Mouse (Mus musculus) liver, adult 2 months (tissue): ENCODE measurements around the gene Tshz3. TPM values are rescaled to one million over a fixed set of nuclear protein-coding genes. Genes with fewer than 3 reads are reported as not detected.
A peak's percentile ranks its signal among the peaks of the same experiment; 100 is the strongest.

Experiments
- DNase-seq: peaks from one replicate; pipeline ENCODE4 v3.0.0-alpha.2; 2011; ENCODE audit warnings: low read depth, low spot score; ENCODE audit errors: extremely low read depth
- H3K27ac ChIP-seq: fragments of 200-500 bp; replicated peaks from 2 replicates; pipeline ENCODE4 v1.5.1; 2012; ENCODE audit warnings: low read depth, mild to moderate bottlenecking, control low read depth, inconsistent platforms, low read length; ENCODE audit not compliant: insufficient read depth
- H3K27me3 ChIP-seq: fragments of 200-500 bp; 2 replicates; pipeline ENCODE4 v1.6.1; 2012; ENCODE audit warnings: mild to moderate bottlenecking, moderate library complexity, low read length, inconsistent platforms; ENCODE audit not compliant: control insufficient read depth, insufficient read depth
- H3K36me3 ChIP-seq: fragments of 200-500 bp; 2 replicates; pipeline ENCODE4 v1.6.1; 2012; ENCODE audit warnings: low read length, inconsistent platforms; ENCODE audit not compliant: control insufficient read depth, insufficient read depth
- H3K4me1 ChIP-seq: fragments of 200-500 bp; 2 replicates; pipeline ENCODE4 v1.6.1; 2011; ENCODE audit warnings: low read length; ENCODE audit not compliant: control insufficient read depth, insufficient read depth
- H3K4me3 ChIP-seq: fragments of 200-500 bp; 2 replicates; pipeline ENCODE4 v1.5.1; 2011; ENCODE audit warnings: low read depth, mild to moderate bottlenecking, control low read depth, low read length, moderate library complexity; ENCODE audit not compliant: insufficient read depth
- H3K79me2 ChIP-seq: fragments of 200-500 bp; 2 replicates; pipeline ENCODE4 v1.6.1; 2012; ENCODE audit warnings: inconsistent platforms, mild to moderate bottlenecking, low read length, moderate library complexity; ENCODE audit not compliant: control insufficient read depth, insufficient read depth
- H3K9ac ChIP-seq: fragments of 200-500 bp; 2 replicates; pipeline ENCODE4 v1.6.1; 2012; ENCODE audit warnings: low read depth, mild to moderate bottlenecking, control low read depth, inconsistent platforms, low read length
- CTCF ChIP-seq: fragments of 200-500 bp; IDR thresholded peaks from 2 replicates; pipeline ENCODE4 v1.5.1; 2011; ENCODE audit warnings: low read depth, low read length, control low read depth
- POLR2A ChIP-seq: fragments of 200-500 bp; IDR thresholded peaks from 2 replicates; pipeline ENCODE4 v1.6.1; 2011; ENCODE audit warnings: low read length, control low read depth; ENCODE audit not compliant: insufficient read depth; ENCODE audit errors: extremely low read depth
- WGBS: fragments of 180-500 bp; shearing (Covaris S2); methylation state at CpG from one replicate; pipeline ENCODE4 v1.1.7; 2018; 5-methylcytosine and 5-hydroxymethylcytosine counted together
- polyA plus RNA-seq: library from polyadenylated mRNA; depleted of rRNA; stranded (reverse); fragments of >200 nt; gene quantifications from 2 replicates; pipeline ENCODE4 v1.2.3, GENCODE M21; 2012
- total RNA-seq: library from RNA; depleted of rRNA; stranded (reverse); fragments of >200 nt; gene quantifications from 2 replicates; pipeline ENCODE4 v1.2.3, GENCODE M21; 2014

Gene Tshz3
- total and polyA plus RNA-seq, 2 experiments = 0.28 to 0.34 TPM

DNA sequence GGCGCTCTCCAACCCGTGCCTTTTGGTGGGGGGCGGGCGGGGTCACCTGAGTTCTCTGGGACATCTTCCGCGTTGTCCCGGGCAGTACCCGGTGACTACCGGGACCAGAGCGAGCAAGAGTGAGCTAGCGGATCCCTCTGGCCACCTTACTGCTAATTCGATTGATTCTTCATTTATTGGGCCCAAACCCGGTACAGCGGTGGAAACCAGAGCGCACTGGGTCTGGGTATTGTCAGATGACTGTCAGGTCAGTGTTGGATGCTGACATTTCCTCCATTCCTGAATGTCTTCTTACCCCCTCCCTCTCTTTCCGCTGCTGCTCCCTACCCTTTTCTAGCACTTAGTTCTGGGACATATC lies 650 bp downstream of the Tshz3 start:
- peaks cover 17% of the 10 kb centered on the region for H3K27me3 ChIP-seq
- H3K36me3 ChIP-seq = no peaks in the 10 kb centered on the region
- H3K9ac ChIP-seq = peak overlapping the region; percentile 71
- TF ChIP-seq CTCF (no peak), POLR2A (no peak)
- no peak overlapping the region for H3K27ac ChIP-seq
- no peak for DNase-seq
- peak overlapping the region; percentile 63 for H3K4me3 ChIP-seq
- no peaks in the 10 kb centered on the region for H3K79me2 ChIP-seq
- WGBS = 2% methylated on average over 16 of the region's 16 CpGs
- peaks cover 2% of the 10 kb centered on the region; the same call in 1 of the 2 replicates for H3K4me1 ChIP-seq

DNA sequence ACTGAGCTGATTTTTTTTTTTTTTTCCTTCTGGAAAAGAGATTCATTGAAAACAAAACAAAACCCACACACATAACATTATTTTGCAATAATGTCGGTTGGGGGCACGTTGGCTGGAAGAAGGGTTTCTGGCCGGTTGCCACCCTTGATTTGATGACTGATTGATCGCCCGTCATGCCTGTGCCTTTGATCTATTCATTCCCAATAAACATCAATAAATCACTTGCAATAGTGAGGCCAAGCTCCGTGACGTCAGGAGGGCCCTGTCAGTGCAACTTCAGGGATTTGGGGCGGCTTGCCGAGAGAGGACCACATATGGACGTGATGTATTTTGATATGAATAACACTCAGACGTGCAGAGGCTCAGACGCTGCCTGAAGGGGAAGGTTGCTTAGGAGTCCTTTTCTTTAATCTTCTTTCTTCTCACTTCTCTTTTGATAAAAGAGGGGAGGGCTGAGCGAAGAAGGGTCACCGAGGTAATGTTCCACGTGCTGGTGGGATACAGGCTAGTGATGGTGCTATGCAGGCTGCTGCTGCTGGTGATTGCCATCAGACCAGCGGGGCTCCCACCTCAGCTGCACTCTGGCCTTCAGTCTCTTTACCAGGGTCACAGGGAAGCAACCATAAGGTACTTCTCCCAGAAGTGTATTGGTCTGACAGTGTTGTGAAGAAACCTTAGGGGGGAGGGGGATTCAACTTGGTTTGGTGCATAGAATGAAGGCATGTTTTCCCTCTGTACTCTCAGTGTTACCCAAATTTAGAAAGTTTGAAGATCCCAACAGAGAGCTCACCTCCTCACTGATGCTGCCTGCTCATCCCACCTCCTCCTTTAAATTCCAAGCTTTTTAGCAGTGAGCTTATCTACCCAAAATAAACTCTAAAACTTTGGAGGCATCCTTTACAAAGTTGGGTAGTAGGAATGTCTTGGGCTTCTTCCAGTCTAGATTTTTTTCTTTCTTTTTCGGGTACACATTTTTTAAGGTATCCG lies 1.4 kb downstream of the Tshz3 start:
- Histone ChIP-seq H3K27ac (no peak overlapping the region), H3K79me2 (no peaks in the 10 kb centered on the region), H3K36me3 (no peaks in the 10 kb centered on the region), H3K4me1 (peaks cover 2% of the 10 kb centered on the region; the same call in 1 of the 2 replicates), H3K4me3 (no peak overlapping the region), H3K9ac (no peak overlapping the region), H3K27me3 (peaks cover 17% of the 10 kb centered on the region)
- TF ChIP-seq POLR2A = no peak
- no peak for TF ChIP-seq CTCF
- no peak for DNase-seq
- WGBS = 19% methylated on average over 18 of the region's 18 CpGs

DNA sequence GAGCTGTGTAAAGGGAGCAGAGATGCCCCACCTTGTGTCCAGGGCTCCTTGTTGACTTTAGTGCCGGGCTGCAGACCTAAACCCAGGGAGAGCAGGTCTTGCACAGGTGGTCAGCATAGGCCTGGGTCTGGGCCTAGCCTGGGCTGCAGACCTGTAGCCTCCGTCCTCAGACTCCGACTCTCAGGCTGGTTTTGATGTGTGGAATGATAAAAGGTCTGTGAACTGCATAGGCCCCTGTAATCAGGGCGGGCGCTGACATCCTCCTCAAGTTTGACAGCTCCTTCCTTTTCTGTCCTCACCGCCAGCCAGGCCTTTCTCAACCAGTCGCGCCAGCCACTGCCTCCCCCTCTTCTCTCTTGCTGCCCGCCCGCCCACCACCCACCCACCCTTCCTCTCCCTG lies 8.7 kb downstream of the Tshz3 start:
- Histone ChIP-seq H3K36me3 (no peaks in the 10 kb centered on the region), H3K9ac (no peak overlapping the region), H3K27me3 (no peaks in the 10 kb centered on the region), H3K79me2 (no peaks in the 10 kb centered on the region), H3K27ac (no peak overlapping the region), H3K4me1 (no peaks in the 10 kb centered on the region), H3K4me3 (no peak overlapping the region)
- DNase-seq = no peak
- 57% methylated on average over 8 of the region's 10 CpGs for WGBS
- TF ChIP-seq CTCF (no peak), POLR2A (no peak)

DNA sequence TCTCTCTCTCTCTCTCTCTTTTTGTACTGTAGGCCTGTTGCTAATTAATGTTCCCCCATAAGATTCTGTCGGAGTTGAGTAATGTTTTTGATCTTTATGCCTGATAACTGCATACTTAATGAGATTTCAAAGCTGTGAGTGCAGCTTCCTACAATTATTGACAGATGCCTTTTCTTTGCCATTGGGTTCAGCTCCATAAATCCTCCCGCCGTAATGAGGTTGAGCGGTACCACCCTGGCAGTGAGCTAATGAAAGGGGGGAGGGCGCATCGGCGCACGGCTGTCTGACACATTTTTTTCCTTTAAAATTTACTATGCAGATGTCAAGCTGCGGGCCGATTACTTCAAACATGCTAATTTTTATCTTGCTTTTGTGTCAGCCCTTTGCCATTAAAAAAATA lies 9.3 kb downstream of the Tshz3 start:
- WGBS = 75% methylated on average over 10 of the region's 10 CpGs

DNA sequence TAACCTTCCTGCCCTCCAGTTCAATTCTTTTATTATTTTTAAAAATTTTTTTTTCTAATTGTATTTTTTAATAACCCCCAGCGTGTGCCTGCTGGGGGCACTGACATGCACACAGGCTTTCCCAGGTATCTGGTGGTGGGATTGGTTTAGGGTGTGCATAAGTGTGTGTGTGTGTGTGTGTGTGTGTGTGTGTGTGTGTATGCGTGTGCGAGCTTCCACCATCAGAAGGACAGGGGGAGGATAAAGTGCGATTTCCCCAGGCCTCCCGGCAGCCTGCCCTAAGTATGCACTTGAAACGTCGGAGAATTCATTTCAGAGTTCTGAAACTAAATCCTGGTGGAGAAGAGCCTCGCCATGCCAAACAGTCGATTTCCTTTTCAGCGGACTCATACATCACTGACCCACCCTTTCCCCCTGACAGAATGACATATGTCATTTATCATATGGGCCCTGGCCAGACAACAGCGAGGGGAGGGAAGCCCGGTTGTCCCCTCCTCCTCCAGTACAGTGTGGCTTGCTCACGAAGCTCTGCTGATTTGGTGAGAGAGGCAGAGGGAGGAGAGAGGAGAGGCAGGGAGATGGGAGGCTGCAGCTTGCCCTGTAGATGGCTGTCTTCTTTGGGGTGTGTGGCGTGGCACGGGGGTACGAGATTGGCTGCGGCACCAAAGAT lies 9.9 kb downstream of the Tshz3 start:
- Histone ChIP-seq H3K4me3 (no peak overlapping the region), H3K79me2 (no peaks in the 10 kb centered on the region), H3K9ac (no peak overlapping the region), H3K27ac (no peak overlapping the region), H3K27me3 (no peaks in the 10 kb centered on the region), H3K36me3 (no peaks in the 10 kb centered on the region), H3K4me1 (no peaks in the 10 kb centered on the region)
- TF ChIP-seq CTCF = no peak
- TF ChIP-seq POLR2A = no peak
- DNase-seq = no peak
- 53% methylated on average over 17 of the region's 17 CpGs for WGBS

More for the DNA sequence above, 9.3 kb downstream of the Tshz3 start:
- DNase-seq = no peak
- H3K36me3 ChIP-seq = no peaks in the 10 kb centered on the region
- H3K27ac ChIP-seq = no peak overlapping the region
- no peaks in the 10 kb centered on the region for H3K4me1 ChIP-seq
- H3K4me3 ChIP-seq = no peak overlapping the region
- TF ChIP-seq CTCF (no peak), POLR2A (no peak)
- no peaks in the 10 kb centered on the region for H3K27me3 ChIP-seq
- H3K79me2 ChIP-seq = no peaks in the 10 kb centered on the region
- no peak overlapping the region for H3K9ac ChIP-seq

DNA sequence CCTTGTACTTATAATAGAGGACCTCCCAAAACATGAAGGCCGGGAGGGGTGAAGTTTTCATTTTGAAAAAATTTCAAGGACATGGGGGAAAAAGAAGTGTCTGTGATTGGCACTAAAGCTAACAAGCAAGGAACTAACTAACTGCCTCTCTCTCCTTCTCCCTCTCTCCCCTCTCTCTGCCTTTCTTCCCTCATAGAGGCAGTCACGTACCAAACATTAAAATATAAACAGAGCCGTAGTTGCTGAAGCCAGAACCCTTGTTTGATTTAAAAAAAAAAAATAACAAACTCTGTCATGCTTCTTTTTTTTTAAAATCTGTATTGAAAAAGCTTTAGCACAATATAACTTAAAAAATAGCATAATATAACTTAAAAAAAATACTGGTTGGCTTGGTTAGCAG lies 10.9 kb downstream of the Tshz3 start:
- H3K27me3 ChIP-seq = no peaks in the 10 kb centered on the region
- no peaks in the 10 kb centered on the region for H3K4me1 ChIP-seq
- H3K9ac ChIP-seq = no peak overlapping the region
- no peak overlapping the region for H3K4me3 ChIP-seq
- no peak for TF ChIP-seq CTCF
- H3K27ac ChIP-seq = no peak overlapping the region
- H3K36me3 ChIP-seq = no peaks in the 10 kb centered on the region
- 56% methylated on average over 3 of the region's 3 CpGs for WGBS
- no peaks in the 10 kb centered on the region for H3K79me2 ChIP-seq
- DNase-seq = no peak
